Mouse (Mus musculus) megakaryocyte, embryonic 14.5 days (primary cell): Measurements from ENCODE around the gene Gnb3. TPM values are rescaled to one million over a fixed set of nuclear protein-coding genes. Genes with fewer than 3 reads are reported as not detected.

ENCODE experiments used
- H3K27me3 ChIP-seq: replicated peaks from 2 replicates; pipeline ENCODE3; 2012; ENCODE audit warnings: inconsistent platforms
- H3K36me3 ChIP-seq: replicated peaks from 2 replicates; pipeline ENCODE3; 2012; ENCODE audit warnings: low read length, inconsistent platforms, mixed read lengths
- H3K4me1 ChIP-seq: 2 replicates; pipeline ENCODE4 v1.6.1; 2012; ENCODE audit warnings: inconsistent platforms
- H3K4me3 ChIP-seq: replicated peaks from 2 replicates; pipeline ENCODE3; 2012; ENCODE audit warnings: moderate library complexity, mild to moderate bottlenecking, inconsistent platforms
- H3K9me3 ChIP-seq: 2 replicates; pipeline ENCODE4 v1.6.1; 2012; ENCODE audit warnings: inconsistent platforms
- FLI1 ChIP-seq: IDR thresholded peaks from 2 replicates; pipeline ENCODE4 v1.6.1; 2012; ENCODE audit warnings: low read length, inconsistent platforms, mixed read lengths
- GATA1 ChIP-seq: IDR thresholded peaks from 3 replicates; pipeline ENCODE4 v1.6.1; 2012; ENCODE audit warnings: mixed read lengths, low read length, inconsistent platforms, borderline replicate concordance
- polyA plus RNA-seq: library from polyadenylated mRNA; stranded (reverse); fragments of >175 nt; gene quantifications from 2 replicates; pipeline ENCODE4 v1.2.3, GENCODE M21; 2012; ENCODE audit warnings: low replicate concordance; ENCODE audit not compliant: insufficient read depth

Gnb3 gene
- polyA plus RNA-seq, 1 experiment = not detected

DNA sequence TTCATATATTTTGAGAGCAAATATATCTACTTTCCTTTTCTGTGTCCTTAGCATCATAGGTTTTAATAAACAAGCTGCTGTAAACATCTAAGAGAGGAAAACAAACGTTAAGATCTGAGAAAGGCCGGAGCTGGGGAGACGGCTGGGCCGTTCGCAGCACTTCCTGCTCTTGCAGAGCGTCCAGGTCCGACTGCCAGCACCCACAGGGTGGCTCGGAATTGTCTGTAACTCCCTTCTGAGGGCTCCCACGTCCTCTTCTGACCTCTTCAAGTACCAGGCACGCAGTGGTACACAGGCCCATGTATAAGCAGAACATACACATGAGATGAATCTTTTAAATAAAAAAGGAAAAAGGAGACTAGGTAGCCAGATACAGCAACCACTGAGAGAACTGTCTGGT lies 52.4 kb downstream of the Gnb3 start:
- TF ChIP-seq FLI1 = no peak
- no peak for TF ChIP-seq GATA1
- Histone ChIP-seq H3K36me3 (no peaks in the 10 kb centered on the region), H3K4me3 (no peak overlapping the region), H3K4me1 (peaks cover 8% of the 10 kb centered on the region), H3K9me3 (no peaks in the 10 kb centered on the region), H3K27me3 (peaks cover 2% of the 10 kb centered on the region)

DNA sequence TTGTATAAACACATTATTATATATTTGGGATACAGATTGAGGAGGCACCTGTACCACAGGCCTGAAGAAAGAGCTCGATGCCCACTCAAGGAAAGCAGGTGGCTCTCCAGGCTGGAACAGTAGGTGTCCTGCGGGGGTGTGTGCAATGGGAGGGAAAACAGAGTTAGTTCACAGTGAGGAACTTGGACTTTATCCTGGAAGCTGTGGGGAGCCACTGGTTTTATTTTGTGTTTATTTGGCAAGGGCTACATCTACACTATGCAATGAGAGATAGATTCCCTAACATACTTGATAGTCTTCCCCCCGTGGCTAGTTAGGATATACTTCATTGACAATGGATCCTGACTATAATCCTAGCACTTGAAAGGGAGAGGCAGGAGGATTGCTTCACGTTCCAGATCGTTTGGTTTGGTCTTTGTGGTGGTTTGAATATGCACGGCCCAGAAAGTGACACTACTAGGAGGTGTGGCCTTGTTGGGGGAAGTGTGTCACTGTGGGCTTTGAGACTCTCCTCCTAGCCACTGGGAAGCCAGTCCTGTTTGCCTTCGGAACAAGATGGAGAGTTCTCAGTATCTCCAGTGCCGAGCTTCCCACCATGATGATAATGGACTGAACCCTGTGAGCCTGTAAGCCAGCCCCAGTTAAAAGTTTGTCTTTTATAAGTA lies 53.2 kb downstream of the Gnb3 start:
- H3K4me3 ChIP-seq = peak overlapping the region; percentile 38
- H3K27me3 ChIP-seq = no peaks in the 10 kb centered on the region
- no peaks in the 10 kb centered on the region for H3K36me3 ChIP-seq
- H3K4me1 ChIP-seq = peaks cover 13% of the 10 kb centered on the region
- H3K9me3 ChIP-seq = no peaks in the 10 kb centered on the region
- TF ChIP-seq FLI1 (no peak), GATA1 (no peak)

Other genes starting within 250 kb of the Gnb3 start
- not detected in 2 replicates for gene C1s2, start 204.2 kb downstream of the Gnb3 start, polyA plus RNA-seq
- gene Lpcat3, start 177.2 kb downstream of the Gnb3 start, polyA plus RNA-seq = 119 and 190 TPM in 2 replicates
- gene Emg1, start 128.1 kb downstream of the Gnb3 start, polyA plus RNA-seq = 46.3 and 153 TPM in 2 replicates
- 72.8 and 150 TPM in 2 replicates for gene Phb2, start 127.9 kb downstream of the Gnb3 start, polyA plus RNA-seq
- 19.9 and 20.1 TPM in 2 replicates for gene Ptpn6, start 101.6 kb downstream of the Gnb3 start, polyA plus RNA-seq
- 11.7 and 65.2 TPM in 2 replicates for gene Grcc10, start 98.9 kb downstream of the Gnb3 start, polyA plus RNA-seq
- 43.0 TPM in 1 of 2 replicates, not detected in the other for gene Gm45234, start 84.3 kb downstream of the Gnb3 start, polyA plus RNA-seq
- 38.5 and 97.6 TPM in 2 replicates for gene Atn1, start 83.8 kb downstream of the Gnb3 start, polyA plus RNA-seq
- gene Eno2, start 70.6 kb downstream of the Gnb3 start, polyA plus RNA-seq = 5.8 and 6.2 TPM in 2 replicates
- not detected in 2 replicates for gene Lrrc23, start 60.5 kb downstream of the Gnb3 start, polyA plus RNA-seq
- 42.5 and 52.2 TPM in 2 replicates for gene Spsb2, start 31.6 kb downstream of the Gnb3 start, polyA plus RNA-seq
- gene Tpi1, start 26.0 kb downstream of the Gnb3 start, polyA plus RNA-seq = 74.5 and 552 TPM in 2 replicates
- 35.1 and 61.7 TPM in 2 replicates for gene Usp5, start 10.8 kb downstream of the Gnb3 start, polyA plus RNA-seq
- 27.2 and 32.4 TPM in 2 replicates for gene Cdca3, start 10.7 kb downstream of the Gnb3 start, polyA plus RNA-seq
- gene P3h3, start 17.5 kb upstream of the Gnb3 start, polyA plus RNA-seq = 5.5 TPM in 1 of 2 replicates, not detected in the other
- gene Gpr162, start 23.7 kb upstream of the Gnb3 start, polyA plus RNA-seq = 0.82 and 7.7 TPM in 2 replicates
- 0.35 TPM in 1 of 2 replicates, not detected in the other for gene Cd4, start 47.9 kb upstream of the Gnb3 start, polyA plus RNA-seq
- 0.62 TPM in 1 of 2 replicates, not detected in the other for gene Lag3, start 71.4 kb upstream of the Gnb3 start, polyA plus RNA-seq
- gene Ptms, start 79.8 kb upstream of the Gnb3 start, polyA plus RNA-seq = 330 and 450 TPM in 2 replicates
- gene Mlf2, start 91.1 kb upstream of the Gnb3 start, polyA plus RNA-seq = 183 and 362 TPM in 2 replicates
- 46.8 and 55.7 TPM in 2 replicates for gene Cops7a, start 125.3 kb upstream of the Gnb3 start, polyA plus RNA-seq
- 2.5 and 7.7 TPM in 2 replicates for gene Pianp, start 156.4 kb upstream of the Gnb3 start, polyA plus RNA-seq
- 21.5 and 67.6 TPM in 2 replicates for gene Zfp384, start 168.9 kb upstream of the Gnb3 start, polyA plus RNA-seq
- 16.8 and 17.7 TPM in 2 replicates for gene Ing4, start 199.5 kb upstream of the Gnb3 start, polyA plus RNA-seq
- 8.7 and 11.3 TPM in 2 replicates for gene Acrbp, start 209.4 kb upstream of the Gnb3 start, polyA plus RNA-seq
- gene Lpar5, start 227.6 kb upstream of the Gnb3 start, polyA plus RNA-seq = 0.62 TPM in 1 of 2 replicates, not detected in the other